Mouse (Mus musculus) lung, postnatal 0 days (tissue): ENCODE results near the gene Nelfa.

Experiments used
- CTCF ChIP-seq: IDR thresholded peaks from 2 replicates; pipeline ENCODE4 v1.5.1; 2016; ENCODE audit warnings: antibody characterized with exemption, mild to moderate bottlenecking
- EP300 ChIP-seq: IDR thresholded peaks from 2 replicates; pipeline ENCODE4 v1.6.1; 2016; ENCODE audit warnings: antibody characterized with exemption, mild to moderate bottlenecking, control low read depth

DNA sequence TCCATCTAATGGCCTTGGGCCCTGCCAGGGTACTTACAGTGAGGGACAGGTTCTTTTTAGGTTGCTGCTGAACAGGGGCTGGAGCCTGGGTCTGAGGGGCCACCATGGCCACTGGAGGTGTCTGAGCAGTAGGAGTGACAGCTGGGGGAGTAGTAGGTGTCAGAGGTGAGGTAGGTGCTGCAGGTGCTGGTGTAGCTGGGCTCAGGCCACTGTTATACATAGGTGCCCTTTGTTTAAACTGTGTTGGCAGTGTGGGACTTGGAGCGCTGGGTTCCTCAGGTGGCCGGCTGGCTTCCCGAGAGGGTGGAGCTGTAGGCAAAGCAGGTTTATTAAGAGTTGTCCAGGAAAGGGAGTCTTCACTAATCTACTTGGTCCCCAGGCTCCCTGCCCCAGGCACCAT, 37.0 kb downstream of the Nelfa start:
- TF ChIP-seq CTCF: no peak
- TF ChIP-seq EP300: no peak
